Mouse (Mus musculus) forebrain, embryonic 16.5 days (tissue): ENCODE results near the gene Phf1. TPM values are rescaled to one million over a fixed set of nuclear protein-coding genes. Genes with fewer than 3 reads are reported as not detected.

Source experiments
- ATAC-seq: fragments of 200-750 bp; cut with Nextera tagmentation; 2 replicates; pipeline ENCODE4 v1.8.0; 2017; ENCODE audit warnings: mild to moderate bottlenecking, moderate library complexity
- H3K27ac ChIP-seq: fragments of 300-500 bp; sonication (generic); 2 replicates; pipeline ENCODE4 v1.5.1; 2014; ENCODE audit warnings: low read length, control low read depth
- H3K27me3 ChIP-seq: fragments of 300-500 bp; sonication (generic); replicated peaks from 2 replicates; pipeline ENCODE4 v1.6.1; 2014; ENCODE audit warnings: low read length; ENCODE audit not compliant: control insufficient read depth, insufficient read depth
- H3K36me3 ChIP-seq: fragments of 300-500 bp; sonication (generic); 2 replicates; pipeline ENCODE4 v1.6.1; 2014; ENCODE audit not compliant: control insufficient read depth, insufficient read depth
- H3K4me1 ChIP-seq: fragments of 300-500 bp; sonication (generic); replicated peaks from 2 replicates; pipeline ENCODE4 v1.6.1; 2014; ENCODE audit warnings: low read length; ENCODE audit not compliant: control insufficient read depth, insufficient read depth
- H3K4me2 ChIP-seq: fragments of 300-500 bp; sonication (generic); 2 replicates; pipeline ENCODE4 v1.6.1; 2014; ENCODE audit warnings: mild to moderate bottlenecking, low read length, control low read depth
- H3K4me3 ChIP-seq: fragments of 300-500 bp; sonication (generic); replicated peaks from 2 replicates; pipeline ENCODE4 v1.5.1; 2014; ENCODE audit warnings: mild to moderate bottlenecking, low read length, control low read depth
- H3K9ac ChIP-seq: fragments of 300-500 bp; sonication (generic); replicated peaks from 2 replicates; pipeline ENCODE4 v1.6.1; 2014; ENCODE audit warnings: low read depth, low read length, control low read depth
- H3K9me3 ChIP-seq: fragments of 300-500 bp; sonication (generic); 2 replicates; pipeline ENCODE4 v1.6.1; 2016; ENCODE audit warnings: low read length; ENCODE audit not compliant: control insufficient read depth
- WGBS: fragments of 180-500 bp; shearing (Covaris S2); extraction: QIAGEN DNeasy Blood & Tissue Kit; methylation state at CpG from one replicate; pipeline ENCODE4 v1.1.7; 2014; 5-methylcytosine and 5-hydroxymethylcytosine counted together
- microRNA-seq: library from miRNA; unstranded; fragments of <30 nt; microRNA quantifications from one replicate; pipeline ENCODE4, GENCODE M21; 2017
- polyA plus RNA-seq: library from polyadenylated mRNA; unstranded; fragments of >200 nt; fragmentation: Nextera tagmentation; extraction: Ambion mirVana; gene quantifications from 2 replicates; pipeline ENCODE4 v1.2.1, GENCODE M21; 2015

The Phf1 gene
- polyA plus RNA-seq, 1 experiment from 2014 or later: 19.7 TPM

- H3K27me3 ChIP-seq: no peaks in the 10 kb centered on the region
- peaks cover 24% of the 10 kb centered on the region for H3K36me3 ChIP-seq
- WGBS: 69% methylated on average over 2 of the region's 2 CpGs
- H3K4me3 ChIP-seq: no peak overlapping the region
- no peak overlapping the region for H3K4me2 ChIP-seq
- no peak overlapping the region for H3K9ac ChIP-seq
- H3K27ac ChIP-seq: no peak overlapping the region
- ATAC-seq: no peak
- H3K4me1 ChIP-seq: peaks cover 8% of the 10 kb centered on the region
- no peaks in the 10 kb centered on the region for H3K9me3 ChIP-seq
Measured at GRCm38 (mm10) chr17:26981050-26981449, 48.2 kb downstream of the Phf1 start.

GRCm38 (mm10) chr17:26983382-26983781 lies 50.5 kb downstream of the Phf1 start:
- Histone ChIP-seq H3K27ac (no peak overlapping the region), H3K27me3 (no peaks in the 10 kb centered on the region), H3K4me2 (no peak overlapping the region), H3K9me3 (no peaks in the 10 kb centered on the region), H3K9ac (no peak overlapping the region), H3K36me3 (peaks cover 10% of the 10 kb centered on the region), H3K4me3 (no peak overlapping the region), H3K4me1 (no peaks in the 10 kb centered on the region)
- ATAC-seq: no peak
- 94% methylated on average over 4 of the region's 4 CpGs for WGBS

- H3K4me2 ChIP-seq: no peak overlapping the region
- H3K27me3 ChIP-seq: no peaks in the 10 kb centered on the region
- H3K4me1 ChIP-seq: no peaks in the 10 kb centered on the region
- H3K4me3 ChIP-seq: no peak overlapping the region
- ATAC-seq: no peak
- WGBS: 87% methylated on average over 10 of the region's 10 CpGs
- no peak overlapping the region for H3K27ac ChIP-seq
- no peak overlapping the region for H3K9ac ChIP-seq
- no peaks in the 10 kb centered on the region for H3K36me3 ChIP-seq
- H3K9me3 ChIP-seq: no peaks in the 10 kb centered on the region
Measured at GRCm38 (mm10) chr17:26985503-26986179, 52.8 kb downstream of the Phf1 start.

Small RNA genes lying within 50 kb of the gene (microRNA-seq; reads per million reads assigned to microRNA genes)
- gene Gm27775: not detected
- 1.5 reads per million for gene Mir3083
- gene Mir6968: 1.7 reads per million

Other genes with a start within 250 kb of the Phf1 start
- 11.9 and 14.5 TPM in 2 replicates for gene Crebrf, start 217.4 kb upstream of the Phf1 start, polyA plus RNA-seq
- 46.8 and 53.7 TPM in 2 replicates for gene Bnip1, start 152.0 kb upstream of the Phf1 start, polyA plus RNA-seq
- gene Nkx2-5, start 88.0 kb upstream of the Phf1 start, polyA plus RNA-seq: not detected in 2 replicates
- gene Kifc5b, start 16.0 kb upstream of the Phf1 start, polyA plus RNA-seq: 3.1 and 6.8 TPM in 2 replicates
- 137 and 138 TPM in 2 replicates for gene Cuta, start 6.5 kb downstream of the Phf1 start, polyA plus RNA-seq
- 5.4 and 5.8 TPM in 2 replicates for gene Syngap1, start 8.2 kb downstream of the Phf1 start, polyA plus RNA-seq
- gene Zbtb9, start 40.1 kb downstream of the Phf1 start, polyA plus RNA-seq: 17.5 and 19.1 TPM in 2 replicates
- 2.2 and 2.7 TPM in 2 replicates for gene Bak1, start 96.0 kb downstream of the Phf1 start, polyA plus RNA-seq
- gene Itpr3, start 124.3 kb downstream of the Phf1 start, polyA plus RNA-seq: 0.63 and 0.73 TPM in 2 replicates
- gene Uqcc2, start 200.9 kb downstream of the Phf1 start, polyA plus RNA-seq: 253 and 266 TPM in 2 replicates
- gene Ip6k3, start 234.7 kb downstream of the Phf1 start, polyA plus RNA-seq: 0.30 TPM in 1 of 2 replicates, not detected in the other